Mouse (Mus musculus) forebrain, embryonic 16.5 days (tissue): Measurements from ENCODE around the gene Gabrb3. TPM values are rescaled to one million over a fixed set of nuclear protein-coding genes. Genes with fewer than 3 reads are reported as not detected.

Source experiments
- ATAC-seq: fragments of 200-750 bp; cut with Nextera tagmentation; 2 replicates; pipeline ENCODE4 v1.8.0; 2017; ENCODE audit warnings: mild to moderate bottlenecking, moderate library complexity
- H3K27ac ChIP-seq: fragments of 300-500 bp; sonication (generic); 2 replicates; pipeline ENCODE4 v1.5.1; 2014; ENCODE audit warnings: low read length, control low read depth
- H3K27me3 ChIP-seq: fragments of 300-500 bp; sonication (generic); replicated peaks from 2 replicates; pipeline ENCODE4 v1.6.1; 2014; ENCODE audit warnings: low read length; ENCODE audit not compliant: control insufficient read depth, insufficient read depth
- H3K36me3 ChIP-seq: fragments of 300-500 bp; sonication (generic); 2 replicates; pipeline ENCODE4 v1.6.1; 2014; ENCODE audit not compliant: control insufficient read depth, insufficient read depth
- H3K4me1 ChIP-seq: fragments of 300-500 bp; sonication (generic); replicated peaks from 2 replicates; pipeline ENCODE4 v1.6.1; 2014; ENCODE audit warnings: low read length; ENCODE audit not compliant: control insufficient read depth, insufficient read depth
- H3K4me2 ChIP-seq: fragments of 300-500 bp; sonication (generic); 2 replicates; pipeline ENCODE4 v1.6.1; 2014; ENCODE audit warnings: mild to moderate bottlenecking, low read length, control low read depth
- H3K4me3 ChIP-seq: fragments of 300-500 bp; sonication (generic); replicated peaks from 2 replicates; pipeline ENCODE4 v1.5.1; 2014; ENCODE audit warnings: mild to moderate bottlenecking, low read length, control low read depth
- H3K9ac ChIP-seq: fragments of 300-500 bp; sonication (generic); replicated peaks from 2 replicates; pipeline ENCODE4 v1.6.1; 2014; ENCODE audit warnings: low read depth, low read length, control low read depth
- H3K9me3 ChIP-seq: fragments of 300-500 bp; sonication (generic); 2 replicates; pipeline ENCODE4 v1.6.1; 2016; ENCODE audit warnings: low read length; ENCODE audit not compliant: control insufficient read depth
- WGBS: fragments of 180-500 bp; shearing (Covaris S2); extraction: QIAGEN DNeasy Blood & Tissue Kit; methylation state at CpG from one replicate; pipeline ENCODE4 v1.1.7; 2014; 5-methylcytosine and 5-hydroxymethylcytosine counted together
- polyA plus RNA-seq: library from polyadenylated mRNA; unstranded; fragments of >200 nt; fragmentation: Nextera tagmentation; extraction: Ambion mirVana; gene quantifications from 2 replicates; pipeline ENCODE4 v1.2.1, GENCODE M21; 2015

Gene Gabrb3
- polyA plus RNA-seq, 1 experiment from 2014 or later: 52.6 TPM

GRCm38 (mm10) chr7:57422675-57423074 is 3.2 kb downstream of the Gabrb3 start:
- no peaks in the 10 kb centered on the region for H3K27me3 ChIP-seq
- no peak overlapping the region for H3K9ac ChIP-seq
- no peaks in the 10 kb centered on the region for H3K36me3 ChIP-seq
- H3K4me2 ChIP-seq: no peak overlapping the region
- H3K4me1 ChIP-seq: no peaks in the 10 kb centered on the region
- no peak overlapping the region for H3K4me3 ChIP-seq
- H3K9me3 ChIP-seq: no peaks in the 10 kb centered on the region
- no peak overlapping the region for H3K27ac ChIP-seq
- 95% methylated on average over 1 of the region's 1 CpGs for WGBS
- ATAC-seq: no peak

- Histone ChIP-seq H3K4me3 (no peak overlapping the region), H3K9me3 (no peaks in the 10 kb centered on the region), H3K27ac (no peak overlapping the region), H3K36me3 (no peaks in the 10 kb centered on the region), H3K9ac (no peak overlapping the region), H3K27me3 (no peaks in the 10 kb centered on the region), H3K4me2 (no peak overlapping the region), H3K4me1 (peaks cover 4% of the 10 kb centered on the region)
- 29% methylated on average over 1 of the region's 1 CpGs for WGBS
- ATAC-seq: peak; percentile 90
These were observed 28.7 kb downstream of the Gabrb3 start for GRCm38 (mm10) chr7:57448239-57448638.

- ATAC-seq: no peak
- 68% methylated on average over 5 of the region's 5 CpGs for WGBS
These were observed 40.9 kb downstream of the Gabrb3 start for GRCm38 (mm10) chr7:57460354-57460753.

GRCm38 (mm10) chr7:57471316-57471715 is 51.8 kb downstream of the Gabrb3 start:
- Histone ChIP-seq H3K36me3 (no peaks in the 10 kb centered on the region), H3K9me3 (no peaks in the 10 kb centered on the region), H3K27me3 (no peaks in the 10 kb centered on the region), H3K4me1 (no peaks in the 10 kb centered on the region), H3K9ac (no peak overlapping the region), H3K4me3 (no peak overlapping the region), H3K4me2 (no peak overlapping the region), H3K27ac (no peak overlapping the region)
- no peak for ATAC-seq
- 100% methylated on average over 1 of the region's 1 CpGs for WGBS

More at GRCm38 (mm10) chr7:57460354-57460753, 40.9 kb downstream of the Gabrb3 start:
- H3K27me3 ChIP-seq: no peaks in the 10 kb centered on the region
- no peaks in the 10 kb centered on the region for H3K36me3 ChIP-seq
- no peaks in the 10 kb centered on the region for H3K9me3 ChIP-seq
- H3K4me2 ChIP-seq: no peak overlapping the region
- no peaks in the 10 kb centered on the region for H3K4me1 ChIP-seq
- no peak overlapping the region for H3K9ac ChIP-seq
- no peak overlapping the region for H3K4me3 ChIP-seq
- no peak overlapping the region for H3K27ac ChIP-seq

GRCm38 (mm10) chr7:57473811-57474525 is 54.5 kb downstream of the Gabrb3 start:
- no peaks in the 10 kb centered on the region for H3K36me3 ChIP-seq
- H3K4me3 ChIP-seq: no peak overlapping the region
- peak; percentile 90 for ATAC-seq
- H3K27me3 ChIP-seq: no peaks in the 10 kb centered on the region
- no peak overlapping the region for H3K27ac ChIP-seq
- H3K4me1 ChIP-seq: no peaks in the 10 kb centered on the region
- no peak overlapping the region for H3K4me2 ChIP-seq
- no peaks in the 10 kb centered on the region for H3K9me3 ChIP-seq
- H3K9ac ChIP-seq: no peak overlapping the region
- 87% methylated on average over 4 of the region's 4 CpGs for WGBS

GRCm38 (mm10) chr7:57482896-57483295 is 63.4 kb downstream of the Gabrb3 start:
- peak; percentile 58; the same call in 1 of the 2 replicates for ATAC-seq
- H3K36me3 ChIP-seq: no peaks in the 10 kb centered on the region

GRCm38 (mm10) chr7:57486907-57487306 is 67.4 kb downstream of the Gabrb3 start:
- H3K4me3 ChIP-seq: no peak overlapping the region
- no peaks in the 10 kb centered on the region for H3K36me3 ChIP-seq
- H3K9ac ChIP-seq: no peak overlapping the region
- H3K4me1 ChIP-seq: no peaks in the 10 kb centered on the region
- no peaks in the 10 kb centered on the region for H3K27me3 ChIP-seq
- no peak overlapping the region for H3K4me2 ChIP-seq
- no peak overlapping the region for H3K27ac ChIP-seq
- H3K9me3 ChIP-seq: no peaks in the 10 kb centered on the region
- no peak for ATAC-seq
- 39% methylated on average over 6 of the region's 6 CpGs for WGBS

More at GRCm38 (mm10) chr7:57482896-57483295, 63.4 kb downstream of the Gabrb3 start:
- Histone ChIP-seq H3K4me2 (no peak overlapping the region), H3K9ac (no peak overlapping the region), H3K27me3 (no peaks in the 10 kb centered on the region), H3K9me3 (no peaks in the 10 kb centered on the region), H3K4me1 (no peaks in the 10 kb centered on the region), H3K27ac (no peak overlapping the region), H3K4me3 (no peak overlapping the region)

GRCm38 (mm10) chr7:57491795-57492194 is 72.3 kb downstream of the Gabrb3 start:
- Histone ChIP-seq H3K4me2 (no peak overlapping the region), H3K36me3 (no peaks in the 10 kb centered on the region), H3K9ac (no peak overlapping the region), H3K4me1 (no peaks in the 10 kb centered on the region), H3K27ac (0 out of 2 replicates have a peak overlapping the region, but pooled peaks have one; percentile 20), H3K9me3 (no peaks in the 10 kb centered on the region), H3K4me3 (no peak overlapping the region), H3K27me3 (no peaks in the 10 kb centered on the region)
- peak; percentile 66 for ATAC-seq
- 59% methylated on average over 4 of the region's 4 CpGs for WGBS

GRCm38 (mm10) chr7:57502809-57503208 is 83.3 kb downstream of the Gabrb3 start:
- no peak for ATAC-seq
- Histone ChIP-seq H3K4me2 (no peak overlapping the region), H3K36me3 (no peaks in the 10 kb centered on the region), H3K4me1 (no peaks in the 10 kb centered on the region), H3K9me3 (no peaks in the 10 kb centered on the region), H3K4me3 (no peak overlapping the region), H3K27ac (no peak overlapping the region), H3K27me3 (peaks cover 7% of the 10 kb centered on the region), H3K9ac (no peak overlapping the region)
- WGBS: 65% methylated on average over 4 of the region's 4 CpGs
